Mouse (Mus musculus) spleen, postnatal 14 days (tissue): ENCODE data around the gene Tspan6.

ENCODE experiments used
- DNase-seq, 2 experiments: peaks; one replicate each; pipeline ENCODE4 v3.0.0; 2021 to 2022; ENCODE audit warnings: low spot score in 2 of 2

Tspan6 gene

GRCm38 (mm10) chrX:133898014-133898542, at the start of gene Tspan6:
Gene Tspan6, minus strand, starts transcription at chrX:133898429.
- peak; percentile 32 to 40 for DNase-seq

- peak in 1 of 2 experiments; percentile 13 for DNase-seq
These were observed 49.2 kb upstream of the Tspan6 start for GRCm38 (mm10) chrX:133947427-133947826.

- no peak for DNase-seq
These were observed 41.3 kb upstream of the Tspan6 start for GRCm38 (mm10) chrX:133939561-133939960.

GRCm38 (mm10) chrX:133936605-133937225, 38.5 kb upstream of the Tspan6 start:
- no peak for DNase-seq

- no peak for DNase-seq
These were observed 33.2 kb upstream of the Tspan6 start for GRCm38 (mm10) chrX:133931302-133932013.

GRCm38 (mm10) chrX:133926760-133927159, 28.5 kb upstream of the Tspan6 start:
- DNase-seq: no peak

GRCm38 (mm10) chrX:133921187-133921586, 23.0 kb upstream of the Tspan6 start:
- DNase-seq: no peak

GRCm38 (mm10) chrX:133914219-133914618, 16.0 kb upstream of the Tspan6 start:
- no peak for DNase-seq

GRCm38 (mm10) chrX:133913006-133913405, 14.8 kb upstream of the Tspan6 start:
- no peak for DNase-seq

- no peak for DNase-seq
These were observed 13.3 kb upstream of the Tspan6 start for GRCm38 (mm10) chrX:133911397-133912103.

GRCm38 (mm10) chrX:133908261-133908660, 10.0 kb upstream of the Tspan6 start, which contains the start of gene Srpx2:
Gene Srpx2, plus strand, starts transcription at chrX:133908426.
- no peak for DNase-seq

GRCm38 (mm10) chrX:133888111-133888510, 10.1 kb downstream of the Tspan6 start:
- no peak for DNase-seq

- DNase-seq: no peak
These were observed 10.9 kb downstream of the Tspan6 start for GRCm38 (mm10) chrX:133887308-133887707.

GRCm38 (mm10) chrX:133869743-133870142, 28.5 kb downstream of the Tspan6 start:
- no peak for DNase-seq

- DNase-seq: no peak
These were observed 44.6 kb downstream of the Tspan6 start for GRCm38 (mm10) chrX:133853637-133854036.

- DNase-seq: no peak
These were observed 47.5 kb downstream of the Tspan6 start, which contains the start of gene Tnmd for GRCm38 (mm10) chrX:133850680-133851079. Gene Tnmd, plus strand, starts transcription at chrX:133850980.
